In the genomic region with DNA sequence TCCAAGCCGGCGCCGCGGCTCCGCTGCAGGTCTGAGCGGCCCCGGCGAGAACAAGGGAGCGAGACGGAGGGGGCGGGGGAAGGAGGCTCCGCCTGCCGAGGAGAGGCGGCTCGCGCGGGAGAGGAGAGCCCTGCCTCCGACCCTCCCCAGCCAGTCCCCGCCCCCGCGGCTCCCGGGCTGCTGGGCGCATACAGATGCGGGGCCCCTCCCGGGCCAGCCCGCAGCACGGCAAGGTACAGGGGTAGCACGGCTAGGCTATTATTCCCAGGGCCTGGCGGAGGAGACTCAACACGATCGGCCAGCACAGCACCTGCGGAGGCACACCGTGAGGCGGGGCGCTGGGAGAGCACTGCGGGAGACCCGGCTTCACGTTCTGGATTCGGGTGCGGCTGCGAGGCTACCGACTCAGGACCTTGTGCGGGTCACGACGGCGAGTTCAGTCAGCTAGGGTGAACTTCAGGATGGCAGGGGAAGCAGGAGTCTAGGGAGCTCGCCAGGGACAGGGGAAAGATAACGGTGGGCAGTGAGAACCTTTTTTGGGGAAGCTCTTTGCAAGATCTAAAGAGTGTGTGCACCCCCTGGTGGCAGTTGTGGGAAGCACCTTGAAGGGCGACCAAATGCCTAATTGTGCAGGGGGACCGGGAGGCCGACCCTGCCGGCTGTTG, we compare ENCODE assay signal across 8 mouse cellular contexts. TPM values are rescaled to one million over a fixed set of nuclear protein-coding genes. Genes with fewer than 3 reads are reported as not detected.
A peak's percentile ranks its signal among the peaks of the same experiment; 100 is the strongest.
DNase-seq lines count a peak whose midpoint lies in the region; ATAC-seq lines count a peak whose summit lies in the region.

A gene (minus strand): TSS at position 60 of the 665 bp plus-strand sequence.

- DNase-seq in ES-CJ7 (ENCODE audit: low read depth, low spot score) = peak; percentile 85
- peak; percentile 90 to 93 for DNase-seq in heart, postnatal 10 days
- DNase-seq in kidney, postnatal 4 days = peak; percentile 93 to 94
- DNase-seq in neural tube, embryonic 11.5 days (ENCODE audit: low spot score) = peak; percentile 92

- under 1% methylated on average over 52 of the region's 52 CpGs for WGBS in forebrain, embryonic 13.5 days
- WGBS in liver, embryonic 15.5 days (ENCODE audit: insufficient replicate concordance) = under 1% methylated on average over 47 of the region's 52 CpGs
- 0% methylated on average over 50 of the region's 52 CpGs for WGBS in neural tube, embryonic 11.5 days
- under 1% methylated on average over 50 of the region's 52 CpGs for WGBS in stomach, embryonic 16.5 days

- no peaks in the 10 kb centered on the region for H3K9me3 ChIP-seq in forebrain, embryonic 13.5 days (replicated peaks)
- H3K9me3 ChIP-seq in liver, embryonic 15.5 days (replicated peaks) = no peaks in the 10 kb centered on the region
- no peaks in the 10 kb centered on the region for H3K9me3 ChIP-seq in neural tube, embryonic 11.5 days (ENCODE audit: control insufficient read depth, low read length)
- H3K9me3 ChIP-seq in stomach, embryonic 16.5 days (replicated peaks; ENCODE audit: control insufficient read depth, low read length) = no peaks in the 10 kb centered on the region

- H3K27ac ChIP-seq in forebrain, embryonic 13.5 days = peak within 1 kb of the TSS; percentile 92
- H3K27ac ChIP-seq in liver, embryonic 15.5 days (replicated peaks) = peak within 1 kb of the TSS; percentile 72
- H3K27ac ChIP-seq in neural tube, embryonic 11.5 days (ENCODE audit: low read depth, low read length) = peak within 1 kb of the TSS; percentile 77
- H3K27ac ChIP-seq in stomach, embryonic 16.5 days (ENCODE audit: low read length) = peak within 1 kb of the TSS; percentile 75

- intact Hi-C loops in heart, postnatal 10 days (cut with DNase I) = loop anchor here (1.0 to 5.0 kb wide), 4 partner anchors 29 to 414 kb away; no protein-coding TSS in a partner anchor

- H3K36me3 ChIP-seq in forebrain, embryonic 13.5 days (ENCODE audit: poor library complexity, severe bottlenecking) = peaks cover 67% of the 10 kb centered on the region
- peaks cover 46% of the 10 kb centered on the region for H3K36me3 ChIP-seq in liver, embryonic 15.5 days (replicated peaks)
- peaks cover 29% of the 10 kb centered on the region for H3K36me3 ChIP-seq in neural tube, embryonic 11.5 days (ENCODE audit: control insufficient read depth, insufficient read depth, low read length)
- H3K36me3 ChIP-seq in stomach, embryonic 16.5 days (ENCODE audit: control insufficient read depth, insufficient read depth, low read length) = peaks cover 26% of the 10 kb centered on the region

- H3K9ac ChIP-seq in forebrain, embryonic 13.5 days = peak within 1 kb of the TSS; percentile 93
- H3K9ac ChIP-seq in liver, embryonic 15.5 days = peak within 1 kb of the TSS; percentile 69
- peak within 1 kb of the TSS; percentile 92 for H3K9ac ChIP-seq in neural tube, embryonic 11.5 days (ENCODE audit: low read length)
- peak within 1 kb of the TSS; percentile 88 for H3K9ac ChIP-seq in stomach, embryonic 16.5 days (ENCODE audit: low read length)

- H3K4me3 ChIP-seq in forebrain, embryonic 13.5 days = peak within 1 kb of the TSS; percentile 72
- peak within 1 kb of the TSS; percentile 72 for H3K4me3 ChIP-seq in liver, embryonic 15.5 days (replicated peaks)
- H3K4me3 ChIP-seq in neural tube, embryonic 11.5 days (ENCODE audit: low read depth, low read length) = peak within 1 kb of the TSS; percentile 76
- peak within 1 kb of the TSS; percentile 74 for H3K4me3 ChIP-seq in stomach, embryonic 16.5 days (replicated peaks; ENCODE audit: low read length)

- H3K4me2 ChIP-seq in forebrain, embryonic 13.5 days = peak within 1 kb of the TSS; percentile 93
- peak within 1 kb of the TSS; percentile 99 for H3K4me2 ChIP-seq in liver, embryonic 15.5 days
- peak within 1 kb of the TSS; percentile 97 for H3K4me2 ChIP-seq in neural tube, embryonic 11.5 days (ENCODE audit: low read depth)
- H3K4me2 ChIP-seq in stomach, embryonic 16.5 days (ENCODE audit: low read depth, low read length) = peak within 1 kb of the TSS; percentile 96

- H3K4me1 ChIP-seq in forebrain, embryonic 13.5 days = peaks cover 31% of the 10 kb centered on the region
- H3K4me1 ChIP-seq in liver, embryonic 15.5 days (replicated peaks) = peaks cover 15% of the 10 kb centered on the region
- H3K4me1 ChIP-seq in neural tube, embryonic 11.5 days (ENCODE audit: control insufficient read depth, insufficient read depth, low read length) = peaks cover 9% of the 10 kb centered on the region; the same call in 1 of the 2 replicates
- H3K4me1 ChIP-seq in stomach, embryonic 16.5 days (ENCODE audit: control insufficient read depth, insufficient read depth, low read length) = peaks cover 3% of the 10 kb centered on the region; the same call in 1 of the 2 replicates

- peak; percentile 57 for ATAC-seq in cerebellum, adult (ENCODE audit: insufficient number of reproducible peaks, low FRiP score, low TSS enrichment)
- peak; percentile 94 for ATAC-seq in forebrain, embryonic 13.5 days
- ATAC-seq in liver, embryonic 15.5 days (ENCODE audit: insufficient read depth) = peak; percentile 91
- peak; percentile 89 for ATAC-seq in neural tube, embryonic 11.5 days (ENCODE audit: insufficient read depth, low FRiP score, low TSS enrichment)
- peak; percentile 94 for ATAC-seq in stomach, embryonic 16.5 days (ENCODE audit: insufficient read depth, low FRiP score)

- H3K27me3 ChIP-seq in forebrain, embryonic 13.5 days = no peaks in the 10 kb centered on the region
- H3K27me3 ChIP-seq in liver, embryonic 15.5 days = peaks cover 22% of the 10 kb centered on the region
- no peaks in the 10 kb centered on the region for H3K27me3 ChIP-seq in neural tube, embryonic 11.5 days (ENCODE audit: control insufficient read depth, insufficient read depth, low read length)
- no peaks in the 10 kb centered on the region for H3K27me3 ChIP-seq in stomach, embryonic 16.5 days (ENCODE audit: control insufficient read depth, insufficient read depth, low read length)

RNA-seq across cellular contexts. Expression of the gene that starts here (rescaled TPM):
- 7.1 and 8.0 TPM in 2 replicates for polyA plus RNA-seq in forebrain, embryonic 13.5 days (2015; fragmentation: Nextera tagmentation; extraction: Ambion mirVana)
- total RNA-seq in heart, postnatal 10 days (2021) = 1 to 10 TPM; 1.3 TPM
- polyA plus RNA-seq in liver, embryonic 15.5 days (2015; fragmentation: Nextera tagmentation; extraction: Ambion mirVana) = 0.16 and 0.35 TPM in 2 replicates
- 6.8 and 9.7 TPM in 2 replicates for polyA plus RNA-seq in neural tube, embryonic 11.5 days (2014; fragmentation: Nextera tagmentation; extraction: Ambion mirVana)
- polyA plus RNA-seq in stomach, embryonic 16.5 days (2015; fragmentation: Nextera tagmentation; extraction: Ambion mirVana) = 1.6 and 2.2 TPM in 2 replicates

Comparison
In these comparisons a context has a peak if more than half of its experiments do, and no peak if none do; other contexts are left out.
1. Peak in every context shown above with its lines: DNase-seq, ATAC-seq, H3K4me3 ChIP-seq and H3K27ac ChIP-seq.
2. Peak in ATAC-seq, H3K4me3 ChIP-seq, H3K27ac ChIP-seq, H3K9ac ChIP-seq and H3K4me2 ChIP-seq in liver, embryonic 15.5 days; RNA of the gene not detected or under 1 TPM.